Mouse (Mus musculus): ENCODE data around the gene Psmd3. TPM values are rescaled to one million over a fixed set of nuclear protein-coding genes. Genes with fewer than 3 reads are reported as not detected.

Psmd3 gene
- 74.1 TPM for total RNA-seq (2023)

DNA sequence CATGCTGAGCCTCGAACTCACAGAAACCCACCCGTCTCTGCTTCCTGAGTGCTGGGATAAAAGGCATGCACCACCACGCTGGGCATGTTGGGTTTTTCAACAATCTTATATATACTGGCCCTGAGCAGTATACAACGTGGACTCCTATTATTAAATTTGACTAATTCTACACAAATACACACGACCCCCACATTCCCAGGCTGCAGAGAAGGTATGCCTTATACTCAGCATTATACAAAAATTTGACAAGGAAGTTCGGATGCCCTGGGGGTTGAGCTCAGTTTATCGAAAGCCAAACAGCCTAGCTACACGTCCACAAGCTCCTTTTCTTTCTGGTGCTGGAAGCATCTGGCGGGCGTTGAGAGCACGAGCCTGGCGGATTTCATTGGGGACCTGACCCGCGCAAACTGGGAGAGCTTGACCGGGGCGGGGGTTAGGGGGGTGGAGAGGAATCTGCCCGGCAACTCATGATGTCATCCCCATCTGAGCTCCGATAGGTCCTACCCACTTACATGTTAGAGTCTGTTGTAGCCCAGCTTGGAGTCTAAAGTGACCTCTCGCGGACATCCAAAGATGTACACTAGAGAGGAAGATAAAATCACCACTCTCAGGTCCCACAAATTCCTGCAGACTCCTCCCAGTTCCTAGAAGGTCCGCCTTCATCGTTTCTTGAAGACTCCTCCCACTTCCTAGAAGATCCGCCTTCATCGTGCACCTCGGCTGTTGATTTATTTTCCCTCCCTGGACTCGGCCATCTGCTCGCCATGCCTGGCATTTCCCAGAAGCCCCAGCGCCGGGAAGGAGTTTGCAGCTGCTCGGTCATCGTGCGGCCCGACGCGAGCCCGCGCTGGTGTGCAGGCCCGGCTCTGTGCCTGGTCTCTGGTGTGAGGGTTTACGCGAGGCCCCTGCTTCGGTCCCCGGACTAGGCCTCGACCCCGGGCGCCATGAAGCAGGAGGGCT lies at the start of gene Psmd3:
Gene Psmd3, plus strand, starts transcription at position 769 of the 960 bp plus-strand sequence.

GRCm38 (mm10) chr11:98646459-98646858 lies 35.9 kb upstream of the Psmd3 start, which contains the start of gene Gsdma2:
TSS of gene Gsdma2 (plus strand) at chr11:98646759.

DNA sequence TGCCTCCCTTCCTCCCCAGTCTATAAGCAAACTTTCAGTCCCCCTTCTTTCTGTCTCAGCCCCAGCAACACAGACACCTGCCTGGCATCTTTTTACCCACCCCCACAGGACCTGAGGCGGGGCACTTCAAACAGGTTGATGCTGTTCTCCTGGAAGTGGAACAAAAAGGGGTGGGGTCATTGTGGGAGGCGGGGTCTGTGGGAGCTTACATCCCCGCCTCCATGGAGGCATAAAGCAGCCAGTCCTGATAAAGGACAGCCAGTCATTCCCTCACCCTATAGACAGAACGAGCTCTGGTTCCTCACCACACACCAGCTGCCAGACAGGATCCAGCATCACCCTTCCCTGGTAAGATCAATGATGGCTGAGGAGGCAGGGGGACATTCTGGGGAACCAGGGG lies 18.3 kb upstream of the Psmd3 start, which contains the start of gene Gsdma:
Gene Gsdma, plus strand, starts transcription at position 261 of the 400 bp plus-strand sequence.

GRCm38 (mm10) chr11:98701213-98701670 lies 18.9 kb downstream of the Psmd3 start, which contains the start of gene Csf3:
TSS of gene Csf3 (plus strand) at chr11:98701263.

DNA sequence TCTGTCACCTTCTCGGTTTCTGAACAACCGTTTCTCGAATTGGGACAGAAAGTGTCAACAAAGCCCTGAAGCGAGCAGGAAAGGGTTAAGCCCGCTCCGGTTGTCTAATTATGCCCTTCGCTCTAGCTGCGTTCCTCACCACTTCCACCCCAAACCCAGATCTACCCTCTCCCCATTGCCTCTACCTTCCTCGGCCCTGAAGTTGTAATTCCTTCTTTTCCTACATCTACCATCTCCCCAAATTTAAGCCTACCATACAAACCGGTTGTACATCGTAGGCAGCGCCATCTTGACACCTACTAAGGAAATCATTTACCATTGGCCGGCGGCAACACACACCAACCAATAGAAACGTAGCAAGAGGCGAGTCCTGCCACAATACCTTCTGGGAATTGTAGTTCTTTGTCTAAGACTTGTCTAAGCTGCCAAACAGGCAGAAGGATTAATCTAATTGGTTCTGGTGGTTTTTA lies 46.8 kb downstream of the Psmd3 start, which contains the start of gene Med24:
Gene Med24, minus strand, starts transcription at position 317 of the 470 bp plus-strand sequence.

GRCm38 (mm10) chr11:98740393-98741050 lies 58.2 kb downstream of the Psmd3 start, which contains the start of gene Thra:
TSS of gene Thra (plus strand) at chr11:98740638.

Other genes with a start within 250 kb of the Psmd3 start
- 43.0 TPM for gene Mien1, start 243.6 kb upstream of the Psmd3 start, total RNA-seq (2023)
- gene Grb7, start 236.2 kb upstream of the Psmd3 start, total RNA-seq (2023): 0.31 TPM
- gene Ikzf3, start 136.5 kb upstream of the Psmd3 start, total RNA-seq (2023): 178 TPM
- 3.7 TPM for gene Zpbp2, start 131.5 kb upstream of the Psmd3 start, total RNA-seq (2023)
- 20.5 TPM for gene Ormdl3, start 95.2 kb upstream of the Psmd3 start, total RNA-seq (2023)
- gene Lrrc3c, start 84.3 kb upstream of the Psmd3 start, total RNA-seq (2023): not detected
- 28.9 TPM for gene Gm12355, start 56.9 kb upstream of the Psmd3 start, total RNA-seq (2023)
- not detected for gene Gsdma3, start 56.2 kb upstream of the Psmd3 start, total RNA-seq (2023)
- gene Gsdma2, start 35.8 kb upstream of the Psmd3 start, total RNA-seq (2023): not detected
- gene Gsdma, start 18.2 kb upstream of the Psmd3 start, total RNA-seq (2023): not detected
- not detected for gene Csf3, start 18.7 kb downstream of the Psmd3 start, total RNA-seq (2023)
- 67.4 TPM for gene Med24, start 46.9 kb downstream of the Psmd3 start, total RNA-seq (2023)
- gene Thra, start 58.1 kb downstream of the Psmd3 start, total RNA-seq (2023): 48.1 TPM
- 4.7 TPM for gene Nr1d1, start 92.8 kb downstream of the Psmd3 start, total RNA-seq (2023)
- gene Msl1, start 113.0 kb downstream of the Psmd3 start, total RNA-seq (2023): 99.1 TPM
- 96.9 TPM for gene Casc3, start 122.4 kb downstream of the Psmd3 start, total RNA-seq (2023)
- gene Rapgefl1, start 154.2 kb downstream of the Psmd3 start, total RNA-seq (2023): 0.77 TPM
- 45.4 TPM for gene Wipf2, start 181.1 kb downstream of the Psmd3 start, total RNA-seq (2023)
- gene Cdc6, start 225.2 kb downstream of the Psmd3 start, total RNA-seq (2023): 1.2 TPM
- gene Rara, start 245.3 kb downstream of the Psmd3 start, total RNA-seq (2023): 96.5 TPM

Data from CD8-positive naive resting alpha-beta T cell, adult 57 days (primary cell).